Mouse (Mus musculus) inflammation-experienced regulatory T-cells (primary cell): Measurements from ENCODE around the gene Taf9b. TPM values are rescaled to one million over a fixed set of nuclear protein-coding genes. Genes with fewer than 3 reads are reported as not detected.

ENCODE experiments used
- polyA plus RNA-seq, 2 experiments: library from polyadenylated mRNA; unstranded; fragments of 100-300 nt; shearing (Covaris generic); gene quantifications; one replicate each; pipeline ENCODE4 v1.2.1; 2017

Taf9b gene
- polyA plus RNA-seq = 10 to 100 TPM; 37.0 to 43.0 TPM

GRCm38 (mm10) chrX:106221058-106221457, at the start of gene Taf9b:
Gene Taf9b, minus strand, starts transcription at chrX:106221158.

GRCm38 (mm10) chrX:106255276-106255675, 34.3 kb upstream of the Taf9b start, which contains the start of gene Fnd3c2:
Gene Fnd3c2, minus strand, starts transcription at chrX:106255376.

GRCm38 (mm10) chrX:106186713-106187649, 34.0 kb downstream of the Taf9b start, which contains the start of gene Pgk1:
Gene Pgk1, plus strand, starts transcription at chrX:106187100.

Other genes with a start within 250 kb of the Taf9b start
- 10 to 100 TPM; 28.4 to 43.9 TPM for gene Magt1, start 209.3 kb downstream of the Taf9b start, polyA plus RNA-seq
- gene Cox7b, start 205.5 kb downstream of the Taf9b start, polyA plus RNA-seq = 100 to 1,000 TPM; 226 to 240 TPM
- 10 to 100 TPM in 1 of 2 experiments, 1 to 10 TPM in 1; 6.9 to 10.2 TPM for gene Atp7a, start 193.9 kb downstream of the Taf9b start, polyA plus RNA-seq
- gene Tlr13, start 78.0 kb downstream of the Taf9b start, polyA plus RNA-seq = not detected
- 100 to 1,000 TPM; 123 to 125 TPM for gene Pgk1, start 34.1 kb downstream of the Taf9b start, polyA plus RNA-seq
- not detected for gene Fnd3c2, start 34.2 kb upstream of the Taf9b start, polyA plus RNA-seq